ENCODE assay signal across 8 mouse cellular contexts in genomic region chr8:120517666-120518410, GRCm38 (mm10).
A peak's percentile ranks its signal among the peaks of the same experiment; 100 is the strongest.
DNase-seq lines count a peak whose midpoint lies in the region; ATAC-seq lines count a peak whose summit lies in the region.

No protein-coding gene starts in this region.

- no peak overlapping the region for H3K9ac ChIP-seq in lung, embryonic 16.5 days (ENCODE audit: low read length)
- no peak overlapping the region for H3K9ac ChIP-seq in intestine, embryonic 14.5 days (ENCODE audit: low read length)
- H3K9ac ChIP-seq in stomach, embryonic 16.5 days (ENCODE audit: low read length), result no peak overlapping the region

- H3K4me2 ChIP-seq in lung, embryonic 16.5 days (ENCODE audit: low read depth, low read length), result no peak overlapping the region
- no peak overlapping the region for H3K4me2 ChIP-seq in intestine, embryonic 14.5 days (ENCODE audit: low read length)
- H3K4me2 ChIP-seq in stomach, embryonic 16.5 days (ENCODE audit: low read depth, low read length), result no peak overlapping the region

- no peaks in the 10 kb centered on the region for H3K9me3 ChIP-seq in lung, embryonic 16.5 days (ENCODE audit: control insufficient read depth, low read length)
- H3K9me3 ChIP-seq in intestine, embryonic 14.5 days (ENCODE audit: control insufficient read depth, low read length), result no peaks in the 10 kb centered on the region
- H3K9me3 ChIP-seq in stomach, embryonic 16.5 days (replicated peaks; ENCODE audit: control insufficient read depth, low read length), result no peaks in the 10 kb centered on the region

- WGBS in lung, embryonic 16.5 days, result 53% methylated on average over 11 of the region's 11 CpGs
- 48% methylated on average over 11 of the region's 11 CpGs for WGBS in intestine, embryonic 14.5 days
- 41% methylated on average over 11 of the region's 11 CpGs for WGBS in stomach, embryonic 16.5 days

- 0 out of 2 replicates have a peak overlapping the region, but pooled peaks have one; percentile 23 for H3K27ac ChIP-seq in lung, embryonic 16.5 days (ENCODE audit: low read length)
- H3K27ac ChIP-seq in intestine, embryonic 14.5 days (ENCODE audit: low read depth), result peak overlapping the region; percentile 43; the same call in 1 of the 2 replicates
- peak overlapping the region; percentile 49; the same call in 1 of the 2 replicates for H3K27ac ChIP-seq in stomach, embryonic 16.5 days (ENCODE audit: low read length)

- peak; percentile 38 to 42 for DNase-seq in cerebellum, postnatal 10 days
- no peak for DNase-seq in cerebellum, adult 8-10 months
- DNase-seq in lung, postnatal 25 days (ENCODE audit: low spot score), result no peak
- no peak for DNase-seq in intestine, embryonic 14.5 days (ENCODE audit: low spot score)

- no peak overlapping the region for H3K4me3 ChIP-seq in lung, embryonic 16.5 days (ENCODE audit: low read length)
- H3K4me3 ChIP-seq in intestine, embryonic 14.5 days (ENCODE audit: low read depth, low read length), result no peak overlapping the region
- H3K4me3 ChIP-seq in stomach, embryonic 16.5 days (replicated peaks; ENCODE audit: low read length), result no peak overlapping the region

- ATAC-seq in lung, embryonic 16.5 days (ENCODE audit: low read depth), result no peak
- no peak for ATAC-seq in intestine, embryonic 14.5 days (replicated peaks; ENCODE audit: low FRiP score, low TSS enrichment, low read depth)
- no peak for ATAC-seq in stomach, embryonic 16.5 days (ENCODE audit: insufficient read depth, low FRiP score)
- no peak for ATAC-seq in granulocyte monocyte progenitor cell, adult 5-6 weeks (replicated peaks; ENCODE audit: poor library complexity, severe bottlenecking)
- no peak for ATAC-seq in megakaryocyte progenitor cell, adult 5-6 weeks (replicated peaks; ENCODE audit: poor library complexity)

- no peaks in the 10 kb centered on the region for H3K36me3 ChIP-seq in lung, embryonic 16.5 days (ENCODE audit: control insufficient read depth, insufficient read depth, low read length)
- no peaks in the 10 kb centered on the region for H3K36me3 ChIP-seq in intestine, embryonic 14.5 days (ENCODE audit: control insufficient read depth, insufficient read depth, low read length)
- no peaks in the 10 kb centered on the region for H3K36me3 ChIP-seq in stomach, embryonic 16.5 days (ENCODE audit: control insufficient read depth, insufficient read depth, low read length)

- H3K4me1 ChIP-seq in lung, embryonic 16.5 days (replicated peaks; ENCODE audit: control insufficient read depth, insufficient read depth, low read length), result peaks cover 56% of the 10 kb centered on the region
- H3K4me1 ChIP-seq in intestine, embryonic 14.5 days (replicated peaks; ENCODE audit: control insufficient read depth, insufficient read depth, low read length), result peaks cover 57% of the 10 kb centered on the region
- H3K4me1 ChIP-seq in stomach, embryonic 16.5 days (ENCODE audit: control insufficient read depth, insufficient read depth, low read length), result peaks cover 67% of the 10 kb centered on the region

- H3K27me3 ChIP-seq in lung, embryonic 16.5 days (ENCODE audit: control insufficient read depth, insufficient read depth, low read depth, low read length), result no peaks in the 10 kb centered on the region
- H3K27me3 ChIP-seq in intestine, embryonic 14.5 days (replicated peaks; ENCODE audit: control insufficient read depth, insufficient read depth, low read length), result no peaks in the 10 kb centered on the region
- no peaks in the 10 kb centered on the region for H3K27me3 ChIP-seq in stomach, embryonic 16.5 days (ENCODE audit: control insufficient read depth, insufficient read depth, low read length)

Comparison
In these comparisons a context has a peak if more than half of its experiments do, and no peak if none do; other contexts are left out.
1. DNase-seq: peak in cerebellum, postnatal 10 days (2 of 2); none in cerebellum, adult 8-10 months (single experiment), lung, postnatal 25 days (single experiment) and intestine, embryonic 14.5 days (single experiment).
2. Peak in every context shown above with its lines, with median percentiles within 50 percentile points of each other: H3K27ac ChIP-seq.